Mouse (Mus musculus) bone marrow macrophage, adult 2 months (primary cell): ENCODE data around the gene Sstr4. TPM values are rescaled to one million over a fixed set of nuclear protein-coding genes. Genes with fewer than 3 reads are reported as not detected.

ENCODE experiments used
- H3K27ac ChIP-seq: 2 replicates; pipeline ENCODE4 v1.5.1; 2012; ENCODE audit warnings: low read depth, low read length; ENCODE audit not compliant: insufficient read depth
- H3K4me1 ChIP-seq: 2 replicates; pipeline ENCODE4 v1.6.1; 2012; ENCODE audit warnings: low read length; ENCODE audit not compliant: control insufficient read depth, insufficient read depth
- H3K4me3 ChIP-seq: 2 replicates; pipeline ENCODE4 v1.5.1; 2012; ENCODE audit warnings: mild to moderate bottlenecking, low read length, moderate library complexity; ENCODE audit not compliant: insufficient read depth
- CTCF ChIP-seq: IDR thresholded peaks from 2 replicates; pipeline ENCODE4 v1.5.1; 2012; ENCODE audit warnings: low read depth, mild to moderate bottlenecking, low read length, moderate library complexity
- POLR2A ChIP-seq: IDR thresholded peaks from 2 replicates; pipeline ENCODE4 v1.6.1; 2012; ENCODE audit warnings: mild to moderate bottlenecking, low read depth, low read length, borderline replicate concordance
- polyA plus RNA-seq: library from polyadenylated mRNA; stranded (reverse); fragments of >200 nt; gene quantifications from 2 replicates; pipeline ENCODE4 v1.2.4, GENCODE M21; 2012; ENCODE audit not compliant: missing spikeins, insufficient read depth, insufficient read length

The Sstr4 gene
- not detected in 2 replicates for polyA plus RNA-seq

DNA sequence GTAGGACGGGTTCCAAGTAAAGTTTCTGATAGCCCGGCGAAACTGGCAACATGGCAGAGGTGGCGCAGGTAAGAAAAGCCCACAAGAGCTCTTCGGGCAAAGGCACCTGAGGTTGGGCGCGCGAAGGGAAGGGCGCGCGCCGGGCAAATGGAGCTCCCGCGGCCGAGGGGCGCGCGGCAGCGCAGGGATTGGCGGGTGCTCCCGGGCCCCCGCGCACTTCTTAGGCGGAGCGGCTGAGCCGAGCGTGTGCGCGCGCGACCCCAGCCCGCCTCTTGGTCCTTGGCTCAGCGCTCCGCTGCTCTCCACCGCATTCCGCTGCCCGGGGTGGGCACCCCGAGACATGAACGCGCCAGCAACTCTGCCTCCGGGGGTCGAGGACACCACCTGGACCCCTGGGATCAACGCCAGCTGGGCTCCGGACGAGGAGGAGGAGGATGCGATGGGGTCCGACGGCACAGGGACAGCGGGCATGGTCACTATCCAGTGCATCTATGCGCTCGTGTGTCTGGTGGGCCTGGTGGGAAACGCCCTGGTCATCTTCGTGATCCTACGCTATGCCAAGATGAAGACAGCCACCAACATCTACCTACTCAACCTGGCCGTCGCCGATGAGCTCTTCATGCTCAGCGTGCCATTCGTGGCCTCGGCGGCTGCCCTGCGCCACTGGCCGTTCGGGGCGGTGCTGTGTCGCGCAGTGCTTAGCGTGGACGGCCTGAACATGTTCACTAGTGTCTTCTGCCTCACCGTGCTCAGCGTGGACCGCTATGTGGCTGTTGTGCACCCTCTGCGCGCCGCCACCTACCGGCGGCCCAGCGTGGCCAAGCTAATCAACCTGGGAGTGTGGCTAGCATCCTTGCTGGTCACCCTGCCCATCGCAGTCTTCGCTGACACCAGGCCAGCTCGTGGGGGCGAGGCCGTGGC lies at the start of gene Sstr4:
TSS of gene Sstr4 (plus strand) at position 214 of the 921 bp plus-strand sequence.
- peak within 1 kb of the TSS; percentile 15; the same call in 1 of the 2 replicates for H3K4me3 ChIP-seq
- TF ChIP-seq CTCF (no peak), POLR2A (no peak)
- no peak within 1 kb of the TSS for H3K27ac ChIP-seq
- H3K4me1 ChIP-seq: peaks cover 38% of the 10 kb centered on the region

DNA sequence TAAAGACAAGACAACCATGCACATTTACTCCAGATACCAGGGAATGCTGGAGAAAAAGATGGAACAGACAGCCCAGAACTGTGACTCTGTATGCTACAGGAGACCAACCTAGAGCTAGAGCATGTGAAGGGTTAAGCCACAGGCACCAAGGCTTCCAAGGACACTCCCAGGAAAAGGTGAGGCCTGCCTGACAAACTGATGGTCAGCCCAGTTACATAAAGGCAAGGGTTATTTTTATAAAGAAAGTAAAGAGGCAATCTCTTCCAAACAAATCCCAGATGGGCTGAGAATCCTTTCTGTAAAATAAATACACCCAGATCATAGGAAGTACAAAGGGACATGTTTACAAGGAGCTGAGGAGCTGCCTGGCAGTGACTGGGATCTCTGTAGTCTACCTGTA lies 49.8 kb upstream of the Sstr4 start:
- TF ChIP-seq POLR2A: no peak
- no peak for TF ChIP-seq CTCF
- H3K4me1 ChIP-seq: no peaks in the 10 kb centered on the region
- H3K4me3 ChIP-seq: no peak overlapping the region
- H3K27ac ChIP-seq: no peak overlapping the region

DNA sequence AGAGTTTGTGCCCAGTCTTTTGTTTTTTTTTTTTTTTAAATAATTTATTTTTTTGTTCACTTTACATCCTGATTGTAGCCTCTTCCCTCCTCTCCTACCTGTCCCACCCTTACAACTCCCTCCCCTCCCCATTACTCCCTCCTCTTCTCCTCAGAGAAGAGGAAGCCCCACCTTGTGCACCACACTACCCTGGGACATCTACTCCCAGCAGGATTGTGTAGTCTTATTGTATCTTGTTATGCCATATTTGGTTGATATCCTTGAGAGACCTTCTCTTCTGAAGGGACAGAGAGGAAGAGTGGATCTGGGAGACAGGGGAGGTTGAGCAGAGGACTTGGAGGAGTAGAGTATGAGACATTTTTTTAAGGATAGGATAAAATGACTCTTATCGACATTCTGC lies 48.2 kb upstream of the Sstr4 start:
- H3K27ac ChIP-seq: no peak overlapping the region
- H3K4me3 ChIP-seq: no peak overlapping the region
- H3K4me1 ChIP-seq: no peaks in the 10 kb centered on the region
- TF ChIP-seq POLR2A (no peak), CTCF (no peak)

DNA sequence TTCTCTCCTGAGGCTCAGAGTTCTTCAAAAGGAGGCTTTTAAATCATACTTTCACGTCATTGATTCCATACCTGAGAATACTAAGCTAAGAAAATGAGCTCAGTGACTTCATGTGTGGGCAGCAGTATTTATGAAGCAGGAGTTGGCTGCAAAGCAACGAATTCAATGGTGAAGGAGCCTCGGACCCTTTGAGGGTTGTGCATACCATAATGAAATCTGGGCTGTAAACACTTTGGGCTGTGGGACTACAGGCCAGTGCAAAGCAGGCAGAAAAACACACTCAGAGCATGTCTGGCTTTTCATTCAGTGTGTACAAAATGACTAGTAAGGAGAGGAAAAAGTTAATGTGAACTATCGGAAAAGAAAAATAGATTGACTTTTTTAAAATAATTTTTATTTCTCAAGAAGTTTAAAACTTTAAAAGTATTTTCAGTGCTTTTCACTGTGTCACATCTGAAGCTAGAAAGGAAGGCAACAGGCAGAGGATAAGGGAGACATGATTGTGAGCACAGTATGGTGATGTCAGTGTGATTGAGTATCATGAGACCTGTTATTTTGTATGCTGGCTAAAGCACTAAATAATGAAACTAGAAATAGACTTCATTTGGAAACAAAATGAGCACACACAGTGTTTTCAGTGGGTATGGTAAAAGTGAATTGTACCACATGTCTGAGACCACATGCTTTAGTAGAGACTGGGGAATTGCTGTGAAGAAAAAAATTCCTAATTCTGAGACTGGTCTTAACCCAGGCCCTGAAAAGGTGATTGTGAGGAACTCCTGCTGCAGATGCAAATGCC lies 45.4 kb upstream of the Sstr4 start:
- no peak overlapping the region for H3K4me3 ChIP-seq
- no peak overlapping the region for H3K27ac ChIP-seq
- no peak for TF ChIP-seq POLR2A
- TF ChIP-seq CTCF: no peak
- no peaks in the 10 kb centered on the region for H3K4me1 ChIP-seq

DNA sequence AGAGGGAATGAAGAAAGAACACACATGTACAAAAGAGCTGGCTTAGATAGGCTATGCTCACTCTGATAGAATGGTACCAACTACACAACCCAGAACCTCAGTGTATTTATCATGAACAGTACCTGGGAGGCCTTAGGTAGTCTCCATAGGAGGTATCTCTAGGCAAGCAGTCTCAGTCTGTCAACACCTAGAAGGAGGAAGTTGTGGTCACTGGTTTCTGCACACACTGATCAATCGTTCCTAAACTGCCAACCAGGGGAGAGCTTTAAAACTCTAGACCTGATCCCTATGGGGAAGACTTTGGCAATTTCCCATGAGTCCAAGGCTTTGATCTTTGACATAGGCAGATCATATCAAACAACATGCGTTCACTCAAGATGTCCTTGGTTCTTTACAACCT lies 44.7 kb upstream of the Sstr4 start:
- no peak overlapping the region for H3K27ac ChIP-seq
- TF ChIP-seq CTCF: no peak
- TF ChIP-seq POLR2A: no peak
- no peaks in the 10 kb centered on the region for H3K4me1 ChIP-seq
- no peak overlapping the region for H3K4me3 ChIP-seq

DNA sequence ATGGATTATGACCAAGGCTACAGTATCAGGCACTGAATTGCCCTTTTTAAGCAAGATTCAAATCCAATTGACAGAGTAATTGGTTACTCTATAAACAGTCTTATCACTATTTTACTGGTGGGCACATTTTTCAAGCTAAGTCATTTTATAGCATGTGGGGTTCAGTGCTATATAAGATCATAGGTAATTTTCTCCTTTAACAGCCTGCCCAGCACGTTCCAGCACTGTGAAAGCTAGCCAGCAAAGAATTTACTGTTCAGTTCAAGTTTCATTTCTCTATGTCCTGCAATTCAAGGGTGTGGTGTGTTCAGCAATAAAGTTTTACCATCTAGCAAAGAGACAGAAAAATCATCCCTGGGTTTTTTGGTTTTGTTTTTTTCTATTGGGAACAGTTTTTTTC lies 42.5 kb upstream of the Sstr4 start:
- TF ChIP-seq POLR2A (no peak), CTCF (no peak)
- Histone ChIP-seq H3K27ac (no peak overlapping the region), H3K4me1 (no peaks in the 10 kb centered on the region), H3K4me3 (no peak overlapping the region)

DNA sequence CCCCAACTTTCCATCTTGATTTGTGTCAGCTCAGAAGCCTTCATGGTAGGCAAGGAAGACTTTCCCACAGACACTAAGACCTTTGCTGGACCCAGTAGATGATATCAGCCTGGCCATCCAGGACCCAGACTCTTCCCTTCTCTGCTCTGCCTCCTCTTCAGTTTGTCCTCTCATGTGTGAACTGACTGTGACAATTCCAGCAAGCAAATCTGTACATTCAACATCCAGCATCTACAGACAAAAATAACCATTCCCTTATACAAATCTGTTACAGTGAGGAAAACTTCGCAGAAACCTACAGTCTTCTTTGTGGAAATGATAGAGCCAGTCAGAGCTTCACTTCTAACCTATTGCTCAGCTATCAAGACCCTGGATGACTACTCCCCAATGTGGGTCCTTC lies 38.0 kb upstream of the Sstr4 start:
- no peak for TF ChIP-seq POLR2A
- TF ChIP-seq CTCF: no peak
- Histone ChIP-seq H3K4me1 (no peaks in the 10 kb centered on the region), H3K4me3 (no peak overlapping the region), H3K27ac (no peak overlapping the region)

DNA sequence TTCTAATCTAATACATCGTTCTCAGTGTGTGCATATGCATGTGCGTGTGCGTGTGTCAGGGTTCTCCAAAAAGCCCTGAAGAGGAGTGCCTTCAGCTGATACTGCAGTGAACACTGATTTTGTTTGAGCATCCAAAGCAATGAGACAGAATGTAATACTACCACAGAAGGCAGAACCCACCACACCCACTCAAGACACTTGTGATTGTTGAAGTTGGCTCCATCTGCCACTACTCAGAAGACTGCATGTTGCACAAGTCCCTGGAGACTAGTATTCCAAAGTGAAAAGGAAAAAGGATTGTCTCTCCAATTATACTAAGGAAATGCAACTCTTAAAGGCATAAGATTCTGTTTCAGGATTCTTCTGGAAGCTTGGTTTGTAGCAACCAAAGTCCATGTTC lies 30.6 kb upstream of the Sstr4 start:
- TF ChIP-seq POLR2A (no peak), CTCF (no peak)
- Histone ChIP-seq H3K4me3 (no peak overlapping the region), H3K4me1 (no peaks in the 10 kb centered on the region), H3K27ac (no peak overlapping the region)

DNA sequence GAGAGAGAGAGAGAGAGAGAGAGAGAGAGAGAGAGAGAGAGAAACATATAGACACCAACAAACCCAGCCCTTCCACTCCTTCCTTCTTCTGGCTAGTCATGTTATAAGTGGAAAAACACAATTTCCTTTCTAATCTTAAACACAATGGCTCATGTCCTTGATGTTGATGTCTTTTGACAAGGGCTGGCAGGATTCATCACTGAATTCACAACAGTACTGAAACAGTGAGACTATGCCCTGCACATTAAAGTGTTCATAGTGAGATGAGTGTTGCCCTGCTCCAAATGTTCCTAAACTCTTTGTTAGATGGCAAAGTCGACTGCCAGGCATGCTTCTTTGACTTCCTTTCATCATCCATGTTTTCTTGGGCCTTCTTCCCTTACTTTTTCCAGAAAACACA lies 29.9 kb upstream of the Sstr4 start:
- TF ChIP-seq POLR2A (no peak), CTCF (no peak)
- Histone ChIP-seq H3K27ac (no peak overlapping the region), H3K4me3 (no peak overlapping the region), H3K4me1 (no peaks in the 10 kb centered on the region)
